Mouse (Mus musculus) urinary bladder, adult 18-20 months (tissue): ENCODE measurements around the gene Myo6.

Source experiments
- DNase-seq, 2 experiments: peaks; one replicate each; pipeline ENCODE4 v3.0.0; 2022; ENCODE audit warnings: low spot score in 2 of 2, mixed read lengths in 2 of 2

Gene Myo6

GRCm38 (mm10) chr9:80164611-80165474 lies at the start of gene Myo6:
TSS of gene Myo6 (plus strand) at chr9:80165031.
- DNase-seq: peak; percentile 91 to 94

DNA sequence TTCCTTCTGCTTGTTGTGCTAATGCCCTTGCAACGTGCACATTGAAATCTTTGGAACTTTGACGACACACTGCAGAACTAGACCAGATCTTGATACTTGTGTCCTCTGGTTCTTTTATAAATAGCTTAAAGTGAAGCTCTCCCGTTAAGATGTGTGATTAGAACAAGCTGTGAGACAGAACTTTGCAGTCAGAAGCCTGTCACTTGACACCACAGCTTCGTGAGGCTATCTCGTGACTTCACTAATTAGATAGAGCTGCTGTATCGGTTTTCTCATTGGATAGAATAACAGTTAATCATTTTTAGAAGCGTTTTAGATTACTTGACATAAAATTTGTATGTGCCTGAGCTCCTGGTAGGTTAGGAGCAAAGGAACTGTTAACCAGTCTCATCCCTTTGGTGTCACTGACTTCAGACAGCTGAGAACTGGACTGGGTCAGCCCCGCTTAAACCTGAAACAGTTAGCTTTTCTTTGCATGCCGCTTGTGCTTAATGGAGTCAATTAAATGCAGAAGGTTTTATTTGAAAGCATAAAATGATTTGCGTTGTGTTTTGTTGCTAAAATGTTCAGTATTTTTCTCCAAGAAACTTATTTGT lies 18.7 kb upstream of the Myo6 start:
- no peak for DNase-seq

GRCm38 (mm10) chr9:80149594-80149993 lies 15.2 kb upstream of the Myo6 start:
- no peak for DNase-seq

GRCm38 (mm10) chr9:80155277-80155676 lies 9.6 kb upstream of the Myo6 start:
- DNase-seq: no peak

GRCm38 (mm10) chr9:80156780-80157179 lies 8.1 kb upstream of the Myo6 start:
- DNase-seq: no peak

DNA sequence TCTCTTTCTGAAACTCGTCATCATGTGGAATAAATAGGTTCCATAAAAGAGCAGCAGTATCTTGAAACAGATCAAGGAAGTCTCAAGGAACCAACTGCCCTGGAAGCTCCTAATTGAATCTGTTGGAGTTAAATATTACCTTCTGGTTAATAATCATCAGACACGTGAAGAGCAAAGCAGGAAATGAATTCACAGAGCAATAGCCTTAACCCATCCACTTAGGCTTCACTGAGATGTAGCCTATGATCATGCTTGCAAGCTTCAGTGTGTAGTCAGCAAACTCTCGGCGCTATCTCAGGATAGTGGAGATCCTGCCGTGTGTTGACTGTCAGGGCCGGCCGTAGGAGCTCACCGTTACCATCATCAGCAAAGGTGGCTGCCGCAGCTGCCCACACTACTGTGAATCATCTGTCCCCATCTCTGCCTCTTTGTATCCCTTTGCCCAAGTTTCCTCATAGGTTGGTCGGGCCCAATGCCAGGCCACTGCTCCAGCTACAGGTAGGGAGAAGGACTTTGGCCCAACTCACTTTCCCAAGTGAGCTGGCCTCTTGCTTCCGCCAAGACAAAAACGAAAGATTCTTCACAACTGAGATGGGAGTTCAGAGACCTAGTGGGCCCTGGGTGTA lies 6.9 kb upstream of the Myo6 start:
- DNase-seq: no peak

GRCm38 (mm10) chr9:80158937-80159336 lies 5.9 kb upstream of the Myo6 start:
- no peak for DNase-seq

DNA sequence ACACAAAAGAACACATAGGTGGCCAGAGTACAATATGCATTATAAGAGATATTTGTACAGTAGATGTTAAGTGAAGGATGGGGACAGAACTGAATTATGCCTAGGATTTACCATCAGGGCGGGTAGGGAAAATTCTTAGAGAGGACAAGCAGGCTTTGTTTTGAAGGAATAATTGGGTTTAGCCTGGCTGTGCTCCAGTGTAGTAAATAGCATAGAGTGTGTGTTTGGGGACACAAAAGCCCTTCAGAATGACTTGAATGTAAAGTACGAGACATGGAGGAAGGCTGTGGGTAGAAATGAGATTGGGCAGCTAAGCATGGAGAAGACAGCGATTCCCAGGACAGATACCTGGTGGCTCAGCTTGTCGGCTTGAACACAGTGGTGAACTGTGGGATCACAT lies 3.4 kb upstream of the Myo6 start:
- DNase-seq: no peak

- DNase-seq: no peak
Measured at GRCm38 (mm10) chr9:80163126-80163723, 1.6 kb upstream of the Myo6 start.

GRCm38 (mm10) chr9:80164191-80164590 lies 640 bp upstream of the Myo6 start:
- no peak for DNase-seq

GRCm38 (mm10) chr9:80165690-80166089 lies 859 bp downstream of the Myo6 start:
- DNase-seq: no peak

- DNase-seq: no peak
Measured at GRCm38 (mm10) chr9:80166425-80166824, 1.6 kb downstream of the Myo6 start.

- no peak for DNase-seq
Measured at GRCm38 (mm10) chr9:80167089-80167488, 2.3 kb downstream of the Myo6 start.

GRCm38 (mm10) chr9:80169551-80169950 lies 4.7 kb downstream of the Myo6 start:
- no peak for DNase-seq

GRCm38 (mm10) chr9:80171241-80171640 lies 6.4 kb downstream of the Myo6 start:
- no peak for DNase-seq

- DNase-seq: no peak
Measured at GRCm38 (mm10) chr9:80172396-80173222, 7.8 kb downstream of the Myo6 start.

DNA sequence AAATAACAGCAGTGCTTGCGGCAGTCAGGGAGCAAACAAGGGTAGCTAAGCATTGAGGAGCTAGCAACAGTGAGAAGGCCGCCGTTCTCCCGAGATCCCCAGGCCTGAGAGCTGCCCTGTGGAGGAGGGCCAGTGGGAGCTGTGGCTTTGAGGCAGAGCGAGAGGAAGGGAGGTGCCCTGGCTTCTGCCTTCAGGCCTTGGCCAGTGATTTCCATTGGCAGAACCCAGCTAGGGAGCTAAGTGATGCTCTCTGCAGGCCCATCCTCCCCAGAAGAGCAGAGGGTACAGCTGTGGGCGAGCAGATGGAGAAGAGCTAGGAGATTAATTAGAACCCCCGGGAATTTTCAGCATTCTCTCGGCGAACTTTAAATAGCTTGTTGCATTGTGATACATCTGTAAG lies 8.8 kb downstream of the Myo6 start:
- peak in 1 of 2 experiments; percentile 31 for DNase-seq

GRCm38 (mm10) chr9:80176696-80177478 lies 12.1 kb downstream of the Myo6 start:
- no peak for DNase-seq

GRCm38 (mm10) chr9:80178670-80179069 lies 13.8 kb downstream of the Myo6 start:
- DNase-seq: no peak

DNA sequence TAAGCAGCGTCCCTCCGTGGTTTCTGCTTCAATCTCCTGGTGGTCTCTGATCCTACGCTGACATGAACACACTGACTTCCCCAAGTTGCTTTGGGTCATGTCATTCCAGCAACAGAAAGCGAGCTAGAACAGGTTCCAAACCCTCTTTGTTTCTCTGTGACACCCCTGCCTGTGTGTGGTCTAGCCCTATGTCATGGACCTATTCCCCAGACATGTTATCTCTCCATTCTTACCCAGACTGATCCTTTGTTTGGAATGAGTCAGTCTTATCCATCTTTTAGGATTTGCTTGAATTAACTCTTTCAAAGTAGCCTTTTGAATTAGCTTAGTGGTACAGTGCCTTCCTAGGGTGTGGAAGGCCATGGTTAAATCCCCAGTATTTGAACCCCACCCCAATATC lies 14.9 kb downstream of the Myo6 start:
- DNase-seq: no peak

GRCm38 (mm10) chr9:80180771-80181170 lies 15.9 kb downstream of the Myo6 start:
- DNase-seq: no peak
